Mouse (Mus musculus) midbrain, embryonic 16.5 days (tissue): ENCODE results near the gene Sf3a1. TPM values are rescaled to one million over a fixed set of nuclear protein-coding genes. Genes with fewer than 3 reads are reported as not detected.
"Not testable (repeated sequence)": the region's sequence is repeated elsewhere in the genome, so short reads cannot be mapped to it uniquely, and the experiment has no call there.

Experiments used
- ATAC-seq: fragments of 200-750 bp; cut with Nextera tagmentation; 2 replicates; pipeline ENCODE4 v1.8.0; 2017; ENCODE audit warnings: moderate TSS enrichment
- H3K27ac ChIP-seq: fragments of 300-500 bp; sonication (generic); 2 replicates; pipeline ENCODE4 v1.5.1; 2014; ENCODE audit warnings: mild to moderate bottlenecking, low read length, mixed read lengths
- H3K27me3 ChIP-seq: fragments of 300-500 bp; sonication (generic); 2 replicates; pipeline ENCODE4 v1.6.1; 2014; ENCODE audit warnings: low read depth, low read length, mixed read lengths; ENCODE audit not compliant: control insufficient read depth, insufficient read depth
- H3K36me3 ChIP-seq: fragments of 300-500 bp; sonication (generic); 2 replicates; pipeline ENCODE4 v1.6.1; 2014; ENCODE audit warnings: mild to moderate bottlenecking, low read length, moderate library complexity, mixed read lengths; ENCODE audit not compliant: control insufficient read depth, insufficient read depth
- H3K4me1 ChIP-seq: fragments of 300-500 bp; sonication (generic); 2 replicates; pipeline ENCODE4 v1.6.1; 2014; ENCODE audit warnings: mild to moderate bottlenecking, low read length, mixed read lengths; ENCODE audit not compliant: control insufficient read depth, insufficient read depth
- H3K4me2 ChIP-seq: fragments of 300-500 bp; sonication (generic); 2 replicates; pipeline ENCODE4 v1.6.1; 2014; ENCODE audit warnings: mild to moderate bottlenecking, low read length, mixed read lengths
- H3K4me3 ChIP-seq: fragments of 300-500 bp; sonication (generic); 2 replicates; pipeline ENCODE4 v1.5.1; 2014; ENCODE audit warnings: low read depth, mild to moderate bottlenecking, low read length, moderate library complexity, mixed read lengths
- H3K9ac ChIP-seq: fragments of 300-500 bp; sonication (generic); 2 replicates; pipeline ENCODE4 v1.6.1; 2014; ENCODE audit warnings: low read depth, low read length, mixed read lengths
- H3K9me3 ChIP-seq: fragments of 300-500 bp; sonication (generic); replicated peaks from 2 replicates; pipeline ENCODE4 v1.6.1; 2014; ENCODE audit warnings: mild to moderate bottlenecking, low read length, mixed read lengths; ENCODE audit not compliant: control insufficient read depth, poor library complexity, severe bottlenecking
- WGBS: fragments of 180-500 bp; shearing (Covaris S2); extraction: QIAGEN DNeasy Blood & Tissue Kit; methylation state at CpG from one replicate; pipeline ENCODE4 v1.1.7; 2014; 5-methylcytosine and 5-hydroxymethylcytosine counted together
- polyA plus RNA-seq: library from polyadenylated mRNA; unstranded; fragments of >200 nt; fragmentation: Nextera tagmentation; extraction: Ambion mirVana; gene quantifications from 2 replicates; pipeline ENCODE4 v1.2.1, GENCODE M21; 2015

The Sf3a1 gene
- polyA plus RNA-seq: 53.8 and 54.0 TPM in 2 replicates

DNA sequence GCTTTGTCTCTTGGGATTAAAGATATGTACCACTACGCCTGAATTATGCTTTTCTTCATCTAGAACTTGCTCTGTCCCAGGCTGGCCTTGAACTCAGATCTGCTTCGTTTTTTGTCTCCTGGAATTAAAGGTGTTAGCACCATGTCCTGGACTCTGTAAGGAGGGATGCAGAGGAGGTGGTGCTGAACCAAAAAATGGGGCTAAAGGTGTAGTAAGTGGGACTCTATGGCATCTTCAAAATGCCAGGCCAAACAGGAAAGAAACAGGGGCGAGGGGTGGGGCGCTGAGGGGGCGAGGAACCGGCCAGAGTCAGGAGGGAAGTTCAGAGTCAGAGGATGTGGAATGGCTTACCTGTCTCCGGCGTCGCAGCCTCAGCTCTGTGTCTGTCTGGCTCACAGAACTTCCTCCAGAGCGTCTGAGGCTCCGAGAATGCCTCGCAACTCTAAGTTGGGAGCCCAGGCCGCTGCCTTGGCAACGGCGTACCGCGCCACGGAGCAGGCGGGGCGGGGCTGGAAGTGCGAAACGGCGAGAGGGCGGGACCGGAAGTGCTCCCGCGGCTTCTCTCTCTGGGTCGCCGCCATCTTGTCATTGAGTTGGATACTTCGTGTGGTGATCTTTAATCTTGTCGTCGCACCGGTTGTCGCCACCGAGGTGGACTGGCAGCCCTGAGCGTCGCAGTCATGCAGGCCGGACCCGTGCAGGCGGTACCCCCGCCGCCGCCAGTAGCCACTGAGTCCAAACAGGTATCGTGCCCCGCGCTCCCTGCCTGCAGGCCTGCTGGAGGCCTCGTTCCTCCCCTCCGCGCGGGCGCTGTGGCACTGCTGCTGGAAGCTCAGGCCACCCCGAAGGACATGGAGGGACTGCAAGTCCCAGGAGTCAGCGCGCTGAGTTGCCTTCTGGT lies at the start of gene Sf3a1, which contains the start of gene Ccdc157:
Sf3a1 (plus strand) TSS at position 543 of the 901 bp plus-strand sequence.
Ccdc157 (minus strand) TSS at position 486 of the 901 bp plus-strand sequence.
- peak within 1 kb of the TSS; percentile 69 for H3K4me3 ChIP-seq
- WGBS: 1% methylated on average over 53 of the region's 54 CpGs
- no peaks in the 10 kb centered on the region for H3K27me3 ChIP-seq
- peak; percentile 97 for ATAC-seq
- peak within 1 kb of the TSS; percentile 78 for H3K4me2 ChIP-seq
- peak within 1 kb of the TSS; percentile 92 for H3K27ac ChIP-seq
- peaks cover 32% of the 10 kb centered on the region for H3K4me1 ChIP-seq
- H3K9me3 ChIP-seq: no peaks in the 10 kb centered on the region
- peaks cover 3% of the 10 kb centered on the region; the same call in 1 of the 2 replicates for H3K36me3 ChIP-seq
- peak within 1 kb of the TSS; percentile 83 for H3K9ac ChIP-seq

DNA sequence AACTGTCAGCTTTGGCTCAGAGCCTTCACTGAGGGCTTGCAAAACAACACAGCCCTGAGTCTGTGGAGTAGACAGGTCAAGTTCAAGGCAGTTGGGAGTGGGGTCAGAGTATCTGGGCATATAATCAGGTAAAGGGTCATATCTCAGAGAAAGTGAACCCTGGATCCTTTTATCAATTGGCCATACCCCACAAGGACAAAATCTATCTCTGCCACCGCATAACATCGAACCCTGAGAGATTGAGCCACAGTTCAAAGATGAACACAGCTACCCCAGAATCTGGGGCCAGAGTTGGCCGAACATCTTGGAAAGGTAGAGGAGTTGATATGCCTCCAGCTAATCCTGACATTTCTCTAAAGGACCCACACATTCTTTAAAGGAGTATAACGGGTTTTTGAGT lies 48.1 kb upstream of the Sf3a1 start:
- H3K4me3 ChIP-seq: no peak overlapping the region
- 93% methylated on average over 4 of the region's 4 CpGs for WGBS
- no peak overlapping the region for H3K9ac ChIP-seq
- H3K4me1 ChIP-seq: no peaks in the 10 kb centered on the region; the same call in 1 of the 2 replicates
- H3K27ac ChIP-seq: no peak overlapping the region
- H3K9me3 ChIP-seq: no peaks in the 10 kb centered on the region
- H3K27me3 ChIP-seq: no peaks in the 10 kb centered on the region
- H3K36me3 ChIP-seq: 0 out of 2 replicates have a peak, but pooled peaks cover 7% of the 10 kb centered on the region
- no peak for ATAC-seq
- H3K4me2 ChIP-seq: no peak overlapping the region

GRCm38 (mm10) chr11:4112861-4113260 lies 47.3 kb upstream of the Sf3a1 start:
- no peak for ATAC-seq
- Histone ChIP-seq H3K4me1 (peaks cover 7% of the 10 kb centered on the region; the same call in 1 of the 2 replicates), H3K4me3 (no peak overlapping the region), H3K27me3 (no peaks in the 10 kb centered on the region), H3K4me2 (no peak overlapping the region), H3K9me3 (no peaks in the 10 kb centered on the region), H3K27ac (no peak overlapping the region), H3K36me3 (0 out of 2 replicates have a peak, but pooled peaks cover 7% of the 10 kb centered on the region), H3K9ac (no peak overlapping the region)
- WGBS: 90% methylated on average over 6 of the region's 6 CpGs

GRCm38 (mm10) chr11:4113496-4113895 lies 46.7 kb upstream of the Sf3a1 start:
- Histone ChIP-seq H3K36me3 (0 out of 2 replicates have a peak, but pooled peaks cover 6% of the 10 kb centered on the region), H3K27ac (no peak overlapping the region), H3K4me1 (peaks cover 7% of the 10 kb centered on the region; the same call in 1 of the 2 replicates), H3K4me3 (no peak overlapping the region), H3K9me3 (no peaks in the 10 kb centered on the region), H3K4me2 (no peak overlapping the region), H3K27me3 (no peaks in the 10 kb centered on the region), H3K9ac (no peak overlapping the region)
- no peak for ATAC-seq
- 80% methylated on average over 4 of the region's 4 CpGs for WGBS

GRCm38 (mm10) chr11:4113970-4114369 lies 46.2 kb upstream of the Sf3a1 start:
- no peak overlapping the region for H3K4me2 ChIP-seq
- H3K9me3 ChIP-seq: no peaks in the 10 kb centered on the region
- no peaks in the 10 kb centered on the region for H3K27me3 ChIP-seq
- no peak overlapping the region for H3K9ac ChIP-seq
- no peak for ATAC-seq
- WGBS: 89% methylated on average over 6 of the region's 6 CpGs
- 0 out of 2 replicates have a peak, but pooled peaks cover 3% of the 10 kb centered on the region for H3K36me3 ChIP-seq
- peaks cover 7% of the 10 kb centered on the region; the same call in 1 of the 2 replicates for H3K4me1 ChIP-seq
- H3K4me3 ChIP-seq: no peak overlapping the region
- H3K27ac ChIP-seq: no peak overlapping the region

DNA sequence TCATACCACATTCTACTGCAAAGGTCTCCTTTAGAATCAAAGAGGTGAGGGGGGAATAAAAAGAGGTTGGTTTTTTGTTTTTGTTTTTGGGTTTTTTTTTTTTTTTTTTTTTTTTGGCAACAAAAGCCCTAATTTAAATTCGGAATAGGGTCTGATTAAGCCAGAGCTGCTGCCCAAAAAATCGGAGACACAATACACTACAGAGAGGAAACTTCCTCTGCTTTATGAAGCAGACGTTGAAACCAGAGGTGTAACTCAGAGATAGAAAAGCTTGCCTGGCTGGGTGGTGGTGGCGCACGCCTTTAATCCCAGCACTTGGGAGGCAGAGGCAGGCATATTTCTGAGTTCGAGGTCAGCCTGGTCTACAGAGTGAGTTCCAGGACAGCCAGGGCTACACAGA lies 45.6 kb upstream of the Sf3a1 start:
- WGBS: 72% methylated on average over 6 of the region's 6 CpGs
- ATAC-seq: not testable (repeated sequence)

DNA sequence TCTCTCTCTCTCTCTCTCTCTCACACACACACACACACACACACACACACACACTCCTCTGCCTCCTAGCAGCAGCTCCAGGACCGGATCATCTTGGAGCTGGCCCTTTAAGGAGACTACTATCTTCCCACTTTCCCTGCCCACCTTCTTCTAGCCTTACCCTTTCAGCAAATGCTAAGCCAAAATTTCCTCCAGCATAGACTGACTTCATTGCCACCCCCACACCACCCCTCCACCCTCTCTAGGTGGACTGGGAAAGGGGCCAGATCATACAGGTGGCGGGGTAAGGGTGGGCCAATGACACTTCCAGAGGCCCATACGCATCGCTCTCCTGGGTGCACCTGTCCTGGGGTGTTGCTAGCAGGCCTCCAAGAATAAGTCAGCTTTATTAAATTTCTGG lies 44.7 kb upstream of the Sf3a1 start:
- 95% methylated on average over 4 of the region's 4 CpGs for WGBS
- Histone ChIP-seq H3K27ac (no peak overlapping the region), H3K36me3 (0 out of 2 replicates have a peak, but pooled peaks cover 3% of the 10 kb centered on the region), H3K4me3 (no peak overlapping the region), H3K9me3 (no peaks in the 10 kb centered on the region), H3K4me2 (no peak overlapping the region), H3K27me3 (0 out of 2 replicates have a peak, but pooled peaks cover 3% of the 10 kb centered on the region), H3K4me1 (peaks cover 7% of the 10 kb centered on the region; the same call in 1 of the 2 replicates), H3K9ac (no peak overlapping the region)
- ATAC-seq: no peak

More for the DNA sequence above, 45.6 kb upstream of the Sf3a1 start:
- not testable (repeated sequence) for H3K27me3 ChIP-seq, H3K9me3 ChIP-seq, H3K9ac ChIP-seq, H3K27ac ChIP-seq, H3K4me3 ChIP-seq, H3K4me1 ChIP-seq, H3K4me2 ChIP-seq, H3K36me3 ChIP-seq

DNA sequence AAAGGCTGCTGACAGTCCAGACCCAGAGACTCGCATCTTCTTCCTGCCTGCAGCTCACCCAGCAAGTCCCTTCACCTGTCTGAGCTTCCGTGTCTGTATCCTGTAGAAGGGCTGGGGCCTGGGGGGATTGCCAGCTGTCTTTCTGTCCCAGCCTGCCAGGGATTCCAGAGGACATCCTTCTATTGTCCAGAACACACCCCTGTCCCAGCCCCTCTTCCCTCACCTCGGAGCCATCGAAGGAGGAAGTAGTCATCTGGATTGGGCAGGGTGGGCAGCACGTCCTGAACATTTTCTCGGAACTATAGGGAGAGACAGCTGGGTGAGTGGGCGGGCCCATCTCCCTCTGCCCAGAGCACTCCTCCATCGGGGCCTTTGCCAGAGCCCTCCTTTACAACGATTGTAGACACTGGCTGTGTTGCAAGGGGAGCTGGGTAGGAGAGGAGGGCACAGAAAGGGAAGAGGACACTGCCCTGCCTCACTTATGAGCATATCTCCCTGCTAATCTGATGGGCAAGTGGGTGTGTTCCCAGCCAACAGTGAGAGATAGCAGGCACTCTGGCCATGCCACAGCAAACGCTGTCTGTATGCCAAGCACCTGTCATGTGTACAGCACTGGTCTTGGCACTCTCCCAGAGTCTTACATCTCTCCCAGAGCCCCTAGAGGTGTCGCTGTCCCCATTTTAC lies 43.5 kb upstream of the Sf3a1 start:
- Histone ChIP-seq H3K4me2 (peak overlapping the region; percentile 12; the same call in 1 of the 2 replicates), H3K4me1 (peaks cover 7% of the 10 kb centered on the region; the same call in 1 of the 2 replicates), H3K36me3 (no peaks in the 10 kb centered on the region), H3K27me3 (0 out of 2 replicates have a peak, but pooled peaks cover 3% of the 10 kb centered on the region), H3K4me3 (no peak overlapping the region), H3K9me3 (no peaks in the 10 kb centered on the region), H3K27ac (no peak overlapping the region), H3K9ac (no peak overlapping the region)
- WGBS: 69% methylated on average over 11 of the region's 11 CpGs
- ATAC-seq: no peak
